Mouse (Mus musculus) lung, embryonic 15.5 days (tissue): Measurements from ENCODE around the gene Zfp938. TPM values are rescaled to one million over a fixed set of nuclear protein-coding genes. Genes with fewer than 3 reads are reported as not detected.

Experiments
- ATAC-seq: fragments of 200-750 bp; cut with Nextera tagmentation; 2 replicates; pipeline ENCODE4 v1.8.0; 2017; ENCODE audit warnings: moderate number of reproducible peaks, borderline replicate concordance; ENCODE audit not compliant: low FRiP score, low TSS enrichment; ENCODE audit errors: extremely low read depth
- H3K27ac ChIP-seq: fragments of 300-500 bp; sonication (generic); 2 replicates; pipeline ENCODE4 v1.5.1; 2015; ENCODE audit warnings: moderate library complexity, mild to moderate bottlenecking, inconsistent platforms
- H3K27me3 ChIP-seq: fragments of 300-500 bp; sonication (generic); 2 replicates; pipeline ENCODE4 v1.6.1; 2015; ENCODE audit warnings: inconsistent platforms
- H3K36me3 ChIP-seq: fragments of 300-500 bp; sonication (generic); 2 replicates; pipeline ENCODE4 v1.6.1; 2015; ENCODE audit warnings: inconsistent platforms
- H3K4me1 ChIP-seq: fragments of 300-500 bp; sonication (generic); 2 replicates; pipeline ENCODE4 v1.6.1; 2015; ENCODE audit warnings: inconsistent platforms
- H3K4me2 ChIP-seq: fragments of 300-500 bp; sonication (generic); 2 replicates; pipeline ENCODE4 v1.6.1; 2015; ENCODE audit warnings: inconsistent platforms, mild to moderate bottlenecking, moderate library complexity
- H3K4me3 ChIP-seq: fragments of 300-500 bp; sonication (generic); 2 replicates; pipeline ENCODE4 v1.5.1; 2015; ENCODE audit warnings: mild to moderate bottlenecking, inconsistent platforms
- H3K9ac ChIP-seq: fragments of 300-500 bp; sonication (generic); 2 replicates; pipeline ENCODE4 v1.6.1; 2015; ENCODE audit warnings: inconsistent platforms
- H3K9me3 ChIP-seq: fragments of 300-500 bp; sonication (generic); 2 replicates; pipeline ENCODE4 v1.6.1; 2016; ENCODE audit warnings: inconsistent platforms
- WGBS: fragments of 180-500 bp; shearing (Covaris S2); methylation state at CpG from one replicate; pipeline ENCODE4 v1.1.7; 2015; 5-methylcytosine and 5-hydroxymethylcytosine counted together
- polyA plus RNA-seq: library from polyadenylated mRNA; unstranded; fragments of >200 nt; fragmentation: Nextera tagmentation; extraction: Ambion mirVana; gene quantifications from 2 replicates; pipeline ENCODE4 v1.2.1, GENCODE M21; 2015

Zfp938 gene
- 14.6 and 14.7 TPM in 2 replicates for polyA plus RNA-seq

GRCm38 (mm10) chr10:82240742-82241400 lies at the start of gene Zfp938:
Zfp938 (minus strand) TSS chr10:82241280.
- Histone ChIP-seq H3K4me2 (peak within 1 kb of the TSS; percentile 58), H3K4me3 (peak within 1 kb of the TSS; percentile 71), H3K36me3 (peaks cover 9% of the 10 kb centered on the region), H3K4me1 (peaks cover 7% of the 10 kb centered on the region), H3K27me3 (no peaks in the 10 kb centered on the region), H3K27ac (peak within 1 kb of the TSS; percentile 80), H3K9me3 (no peaks in the 10 kb centered on the region), H3K9ac (peak within 1 kb of the TSS; percentile 69)
- ATAC-seq = peak; percentile 100
- 1% methylated on average over 27 of the region's 27 CpGs for WGBS

GRCm38 (mm10) chr10:82257331-82257730 lies 16.3 kb upstream of the Zfp938 start:
- Histone ChIP-seq H3K9ac (no peak overlapping the region), H3K27me3 (no peaks in the 10 kb centered on the region), H3K27ac (no peak overlapping the region), H3K4me3 (no peak overlapping the region), H3K4me2 (no peak overlapping the region), H3K9me3 (no peaks in the 10 kb centered on the region), H3K36me3 (no peaks in the 10 kb centered on the region), H3K4me1 (no peaks in the 10 kb centered on the region)
- no peak for ATAC-seq
- WGBS = 82% methylated on average over 2 of the region's 2 CpGs

DNA sequence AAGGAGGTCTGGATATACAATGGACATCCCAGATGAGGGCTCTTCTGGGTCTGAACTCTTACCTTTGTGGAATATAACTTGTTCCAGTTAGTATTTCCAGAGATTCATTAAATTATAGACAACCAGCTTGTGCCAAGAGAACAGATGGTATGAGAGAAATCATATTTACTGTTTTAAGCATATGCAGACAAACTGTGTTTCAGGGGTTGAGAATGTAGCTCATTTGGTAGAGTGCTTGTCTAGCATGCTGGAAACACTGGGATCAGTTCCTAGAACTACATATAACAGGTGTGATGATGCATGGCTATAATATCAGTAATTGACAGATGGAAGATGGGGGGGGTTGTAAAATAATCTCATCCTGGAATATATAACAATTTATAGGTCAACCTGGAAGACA lies 3.9 kb upstream of the Zfp938 start:
- Histone ChIP-seq H3K4me2 (no peak overlapping the region), H3K4me1 (peaks cover 7% of the 10 kb centered on the region), H3K36me3 (no peaks in the 10 kb centered on the region), H3K27me3 (no peaks in the 10 kb centered on the region), H3K9me3 (no peaks in the 10 kb centered on the region), H3K27ac (no peak overlapping the region), H3K9ac (no peak overlapping the region), H3K4me3 (no peak overlapping the region)
- ATAC-seq = no peak

DNA sequence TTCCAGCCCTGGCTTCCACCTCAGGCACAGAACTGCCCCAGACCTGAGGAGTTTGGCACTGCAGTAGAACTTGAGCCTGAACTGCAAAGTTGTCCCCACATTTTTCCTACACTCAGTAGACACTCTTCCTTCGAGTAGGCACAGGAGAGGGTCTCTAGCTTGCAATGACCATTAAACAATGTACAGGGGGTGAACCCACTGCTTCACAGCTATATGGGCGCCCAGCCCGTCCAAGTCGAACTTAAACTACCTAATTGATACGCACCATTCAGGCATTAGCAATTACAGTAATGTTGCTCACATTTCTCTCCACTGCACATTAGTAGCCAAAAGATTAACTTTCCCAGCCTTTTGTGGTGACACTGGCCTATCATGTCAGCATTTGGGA lies 315 bp upstream of the Zfp938 start:
- Histone ChIP-seq H3K9me3 (no peaks in the 10 kb centered on the region), H3K27ac (no peak overlapping the region), H3K4me1 (peaks cover 7% of the 10 kb centered on the region), H3K4me3 (peak overlapping the region; percentile 71), H3K4me2 (peak overlapping the region; percentile 58), H3K27me3 (no peaks in the 10 kb centered on the region), H3K9ac (no peak overlapping the region), H3K36me3 (peaks cover 5% of the 10 kb centered on the region)
- 0 out of 2 replicates have a peak, but pooled peaks have one; percentile 8 for ATAC-seq
- WGBS = 57% methylated on average over 5 of the region's 5 CpGs

DNA sequence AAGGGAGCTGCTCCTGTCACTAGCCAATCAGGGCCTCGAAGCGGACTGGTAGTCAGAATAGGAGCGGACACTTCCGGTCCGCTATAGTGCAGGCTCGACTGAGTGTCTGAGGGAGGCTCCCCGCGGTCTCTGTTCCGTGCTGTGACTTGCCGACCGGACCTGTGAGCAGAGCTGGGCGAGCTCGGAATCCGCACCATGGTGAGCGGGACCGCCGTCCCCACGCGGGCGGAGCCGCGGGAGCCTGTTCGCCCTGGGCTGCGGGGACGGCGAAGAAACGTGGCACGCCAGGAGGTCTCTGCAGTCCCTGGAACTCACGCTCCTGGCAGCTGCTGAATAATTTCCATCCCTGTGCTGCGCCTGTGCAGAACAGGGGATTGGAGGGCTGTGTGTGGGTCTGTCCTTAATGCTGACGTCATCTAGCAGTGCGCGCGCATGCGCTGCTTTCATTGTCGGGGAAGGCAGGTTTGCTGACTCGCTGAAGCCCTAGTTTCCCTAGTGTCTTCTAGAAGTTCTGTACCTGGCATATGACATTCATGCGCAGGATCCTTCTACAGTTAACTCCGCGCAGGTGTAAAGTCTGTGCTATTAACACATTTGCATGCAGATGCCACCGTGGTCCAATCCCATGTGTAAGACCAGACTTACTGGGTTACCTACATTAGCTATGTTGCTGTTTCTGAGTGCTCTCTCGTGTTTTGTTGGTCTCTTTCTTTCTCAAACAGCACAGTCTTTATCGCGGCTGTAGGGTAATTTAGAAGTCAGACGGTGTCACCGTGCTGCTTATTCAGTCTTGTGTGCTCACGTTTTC lies 62.6 kb downstream of the Zfp938 start:
- Histone ChIP-seq H3K9me3 (no peaks in the 10 kb centered on the region), H3K27ac (peak overlapping the region; percentile 98), H3K9ac (peak overlapping the region; percentile 68), H3K27me3 (no peaks in the 10 kb centered on the region), H3K4me1 (no peaks in the 10 kb centered on the region), H3K4me2 (peak overlapping the region; percentile 88), H3K4me3 (peak overlapping the region; percentile 76), H3K36me3 (no peaks in the 10 kb centered on the region)
- peak; percentile 99 for ATAC-seq
- WGBS = 4% methylated on average over 47 of the region's 47 CpGs

Other genes with a start within 250 kb of the Zfp938 start
- gene Zfp873, start 193.2 kb downstream of the Zfp938 start, polyA plus RNA-seq = 16.0 and 16.7 TPM in 2 replicates
- gene BC024063, start 157.9 kb downstream of the Zfp938 start, polyA plus RNA-seq = 5.9 and 6.5 TPM in 2 replicates
- 6.8 and 7.2 TPM in 2 replicates for gene AU041133, start 113.3 kb downstream of the Zfp938 start, polyA plus RNA-seq
- gene 4932415D10Rik, start 75.3 kb upstream of the Zfp938 start, polyA plus RNA-seq = not detected in 2 replicates
- 10.1 and 10.4 TPM in 2 replicates for gene Gm4924, start 113.0 kb upstream of the Zfp938 start, polyA plus RNA-seq